Mouse (Mus musculus) kidney, embryonic 16.5 days (tissue): ENCODE results near the gene Cdk17. TPM values are rescaled to one million over a fixed set of nuclear protein-coding genes. Genes with fewer than 3 reads are reported as not detected.

ENCODE experiments used
- ATAC-seq: fragments of 200-750 bp; cut with Nextera tagmentation; 2 replicates; pipeline ENCODE4 v1.8.0; 2017; ENCODE audit warnings: moderate TSS enrichment; ENCODE audit not compliant: low FRiP score, low TSS enrichment
- H3K27ac ChIP-seq: fragments of 300-500 bp; sonication (generic); 2 replicates; pipeline ENCODE4 v1.5.1; 2014; ENCODE audit warnings: low read length
- H3K27me3 ChIP-seq: fragments of 300-500 bp; sonication (generic); 2 replicates; pipeline ENCODE4 v1.6.1; 2014; ENCODE audit warnings: low read length, control low read depth, mixed read lengths; ENCODE audit not compliant: insufficient read depth
- H3K36me3 ChIP-seq: fragments of 300-500 bp; sonication (generic); 2 replicates; pipeline ENCODE4 v1.6.1; 2014; ENCODE audit warnings: low read length, control low read depth, mixed read lengths; ENCODE audit not compliant: insufficient read depth
- H3K4me1 ChIP-seq: fragments of 300-500 bp; sonication (generic); 2 replicates; pipeline ENCODE4 v1.6.1; 2014; ENCODE audit warnings: low read length, control low read depth, mixed read lengths; ENCODE audit not compliant: insufficient read depth
- H3K4me2 ChIP-seq: fragments of 300-500 bp; sonication (generic); replicated peaks from 2 replicates; pipeline ENCODE4 v1.6.1; 2014; ENCODE audit warnings: low read depth, low read length
- H3K4me3 ChIP-seq: fragments of 300-500 bp; sonication (generic); 2 replicates; pipeline ENCODE4 v1.5.1; 2014; ENCODE audit warnings: mild to moderate bottlenecking, low read length
- H3K9ac ChIP-seq: fragments of 300-500 bp; sonication (generic); replicated peaks from 2 replicates; pipeline ENCODE4 v1.6.1; 2014; ENCODE audit warnings: low read length
- H3K9me3 ChIP-seq: fragments of 300-500 bp; sonication (generic); 2 replicates; pipeline ENCODE4 v1.6.1; 2016; ENCODE audit warnings: low read length, control low read depth
- WGBS: fragments of 180-500 bp; shearing (Covaris S2); extraction: QIAGEN DNeasy Blood & Tissue Kit; methylation state at CpG from one replicate; pipeline ENCODE4 v1.1.7; 2014; 5-methylcytosine and 5-hydroxymethylcytosine counted together
- polyA plus RNA-seq: library from polyadenylated mRNA; unstranded; fragments of >200 nt; fragmentation: Nextera tagmentation; extraction: Ambion mirVana; gene quantifications from 2 replicates; pipeline ENCODE4 v1.2.1, GENCODE M21; 2015

Gene Cdk17
- polyA plus RNA-seq, 1 experiment from 2014 or later: 12.8 TPM

DNA sequence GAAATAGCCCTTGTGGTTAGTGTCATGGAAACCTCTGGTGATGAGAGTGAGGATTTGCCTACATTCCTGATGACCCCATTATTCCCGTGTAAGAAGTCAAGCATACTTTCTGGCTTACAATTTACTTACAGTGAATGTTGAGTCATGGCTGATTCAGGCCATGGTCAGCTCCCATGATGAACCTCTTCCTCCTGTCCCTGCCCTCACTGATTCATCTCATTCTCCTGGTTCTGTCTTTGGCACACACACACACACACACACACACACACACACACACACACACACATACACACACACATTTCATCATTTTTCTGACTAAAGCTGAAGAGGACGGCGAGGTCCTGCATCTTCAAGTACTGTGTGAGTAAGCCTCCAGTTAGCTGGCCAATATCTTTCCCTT, 21.9 kb upstream of the Cdk17 start:
- no peak for ATAC-seq
- H3K9me3 ChIP-seq: no peaks in the 10 kb centered on the region
- H3K27ac ChIP-seq: no peak overlapping the region
- WGBS: 80% methylated on average over 3 of the region's 3 CpGs
- no peaks in the 10 kb centered on the region for H3K36me3 ChIP-seq
- no peaks in the 10 kb centered on the region for H3K27me3 ChIP-seq
- H3K4me3 ChIP-seq: no peak overlapping the region
- H3K9ac ChIP-seq: no peak overlapping the region
- H3K4me2 ChIP-seq: no peak overlapping the region
- H3K4me1 ChIP-seq: 0 out of 2 replicates have a peak, but pooled peaks cover 3% of the 10 kb centered on the region

DNA sequence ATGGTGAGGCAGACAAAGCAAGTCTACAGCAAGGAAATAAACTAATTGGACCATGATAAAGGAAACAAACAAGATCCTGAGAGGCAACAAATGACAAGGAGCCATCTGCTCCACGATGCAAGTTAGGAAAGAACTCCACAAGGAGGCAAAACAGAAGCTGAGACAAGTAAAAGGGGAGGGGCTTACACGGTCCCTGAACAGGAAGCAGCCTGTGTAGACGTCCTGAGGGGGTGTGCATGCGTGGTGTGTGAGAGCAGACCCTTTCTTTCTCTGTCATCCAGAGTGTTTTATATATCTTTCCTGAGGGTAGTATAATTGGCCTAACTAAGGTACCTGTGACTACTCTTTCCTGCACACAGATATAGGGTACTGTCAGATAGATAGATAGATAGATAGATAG, 19.9 kb upstream of the Cdk17 start:
- no peak overlapping the region for H3K9ac ChIP-seq
- no peak for ATAC-seq
- 68% methylated on average over 4 of the region's 4 CpGs for WGBS
- no peaks in the 10 kb centered on the region for H3K9me3 ChIP-seq
- H3K4me3 ChIP-seq: no peak overlapping the region
- no peaks in the 10 kb centered on the region for H3K27me3 ChIP-seq
- no peak overlapping the region for H3K27ac ChIP-seq
- H3K4me2 ChIP-seq: no peak overlapping the region
- H3K36me3 ChIP-seq: no peaks in the 10 kb centered on the region
- H3K4me1 ChIP-seq: 0 out of 2 replicates have a peak, but pooled peaks cover 3% of the 10 kb centered on the region

DNA sequence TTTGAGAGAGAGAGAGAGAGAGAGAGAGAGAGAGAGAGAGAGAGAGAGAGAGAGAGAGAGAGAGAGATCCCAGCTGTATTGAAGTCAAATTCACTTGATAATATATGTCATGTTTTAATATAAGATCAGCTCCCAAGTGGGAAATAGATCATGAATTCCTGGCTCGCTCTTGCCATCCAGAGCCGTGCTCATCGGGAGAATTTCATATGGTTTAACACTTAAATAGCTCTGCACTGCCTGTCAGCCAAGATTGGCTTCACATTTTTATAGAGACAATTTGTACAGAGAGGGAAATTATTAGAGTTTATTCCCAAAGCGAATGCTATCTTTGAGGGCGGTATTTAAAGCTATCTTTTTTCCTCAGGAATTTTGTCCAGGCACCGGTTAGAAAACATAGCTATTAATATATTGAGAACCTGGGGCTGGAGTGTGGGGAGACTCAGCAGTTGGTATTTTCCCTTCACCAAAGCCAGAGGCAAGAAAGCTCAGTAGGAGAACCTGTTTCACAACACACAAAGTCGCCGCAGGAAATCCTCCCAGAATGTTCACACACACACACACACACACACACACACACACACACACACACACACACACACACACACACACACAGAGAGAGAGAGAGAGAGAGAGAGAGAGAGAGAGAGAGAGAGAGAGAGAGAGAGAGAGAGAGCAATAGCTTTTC, 17.9 kb upstream of the Cdk17 start:
- Histone ChIP-seq H3K9ac (no peak overlapping the region), H3K4me2 (peak overlapping the region; percentile 34), H3K27ac (no peak overlapping the region), H3K4me3 (no peak overlapping the region), H3K36me3 (no peaks in the 10 kb centered on the region), H3K27me3 (no peaks in the 10 kb centered on the region), H3K4me1 (0 out of 2 replicates have a peak, but pooled peaks cover 3% of the 10 kb centered on the region), H3K9me3 (no peaks in the 10 kb centered on the region)
- WGBS: 61% methylated on average over 8 of the region's 8 CpGs
- no peak for ATAC-seq

DNA sequence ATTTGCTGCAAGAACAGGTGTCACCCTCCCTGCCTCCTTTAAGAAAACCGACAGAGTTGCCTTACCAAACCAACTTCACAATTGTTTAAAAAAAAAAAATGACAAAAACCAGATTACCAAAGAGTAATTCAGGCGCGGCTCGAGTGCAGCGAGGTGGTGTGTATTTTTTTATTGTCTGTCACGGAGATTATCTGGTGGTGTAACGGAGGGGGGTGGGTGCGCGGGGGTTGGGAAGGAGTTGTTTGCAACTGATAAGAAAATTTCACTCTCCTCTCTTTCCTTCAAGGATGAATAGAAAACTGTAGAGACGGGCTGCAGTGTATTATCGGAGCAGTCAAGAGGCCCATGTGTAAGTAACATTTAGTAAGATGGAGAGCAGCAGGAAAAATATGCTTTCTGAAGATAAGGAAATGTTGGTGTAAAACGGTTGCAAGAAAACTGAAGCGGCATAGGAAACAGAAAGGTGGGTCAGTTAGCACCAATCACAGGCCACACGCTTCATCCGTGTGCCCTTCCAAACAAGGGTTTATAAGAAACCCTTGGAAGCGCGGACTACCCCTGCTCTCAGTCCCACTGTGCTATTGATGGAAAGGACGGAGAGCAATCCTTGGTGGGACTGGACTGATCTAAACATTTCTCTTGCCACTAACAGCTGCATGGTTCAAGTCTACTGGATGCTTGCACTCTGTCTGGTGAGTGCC, 17.2 kb upstream of the Cdk17 start:
- no peak overlapping the region for H3K4me3 ChIP-seq
- ATAC-seq: no peak
- H3K4me2 ChIP-seq: peak overlapping the region; percentile 34
- H3K4me1 ChIP-seq: 0 out of 2 replicates have a peak, but pooled peaks cover 3% of the 10 kb centered on the region
- H3K9me3 ChIP-seq: no peaks in the 10 kb centered on the region
- WGBS: 59% methylated on average over 18 of the region's 18 CpGs
- no peak overlapping the region for H3K9ac ChIP-seq
- H3K27me3 ChIP-seq: no peaks in the 10 kb centered on the region
- no peak overlapping the region for H3K27ac ChIP-seq
- H3K36me3 ChIP-seq: no peaks in the 10 kb centered on the region

DNA sequence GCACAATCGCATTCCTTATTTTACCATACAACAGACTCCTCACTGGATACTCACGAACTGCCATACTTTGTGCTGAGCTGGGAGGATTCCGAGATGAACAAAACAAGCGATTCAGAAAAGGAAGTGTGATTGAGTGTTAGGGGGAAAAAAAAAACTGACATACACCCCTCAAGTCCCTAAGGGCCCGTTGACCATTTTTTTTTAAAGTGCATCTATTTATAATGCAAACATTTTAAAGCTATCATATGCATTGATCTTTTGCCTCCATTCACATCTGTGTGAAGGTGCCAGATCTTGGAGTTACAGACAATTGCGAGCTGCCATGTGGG, 16.7 kb upstream of the Cdk17 start:
- Histone ChIP-seq H3K9ac (no peak overlapping the region), H3K4me2 (no peak overlapping the region), H3K9me3 (no peaks in the 10 kb centered on the region), H3K36me3 (no peaks in the 10 kb centered on the region), H3K4me1 (0 out of 2 replicates have a peak, but pooled peaks cover 3% of the 10 kb centered on the region), H3K27me3 (no peaks in the 10 kb centered on the region), H3K27ac (no peak overlapping the region), H3K4me3 (no peak overlapping the region)
- ATAC-seq: no peak
- 79% methylated on average over 6 of the region's 6 CpGs for WGBS

DNA sequence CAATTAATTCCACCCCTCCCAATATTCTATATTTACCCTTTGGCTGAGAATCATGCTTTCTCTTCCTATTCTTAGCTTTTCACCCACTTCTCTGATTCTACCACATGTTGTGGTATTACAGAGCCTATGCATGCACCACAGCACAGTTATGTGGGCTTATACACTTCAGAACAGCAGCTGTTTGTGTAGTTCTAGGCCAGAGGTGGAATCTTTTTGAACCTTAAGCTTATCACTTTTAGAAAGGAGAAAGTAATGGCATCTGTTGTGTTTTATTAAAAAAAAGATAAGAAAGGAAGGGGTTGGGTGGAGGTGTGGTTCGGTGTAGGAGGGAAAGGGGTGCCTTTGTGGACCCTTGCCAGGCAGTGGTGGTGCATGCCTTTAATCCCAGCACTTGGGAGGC, 16.1 kb upstream of the Cdk17 start:
- Histone ChIP-seq H3K9me3 (no peaks in the 10 kb centered on the region), H3K9ac (no peak overlapping the region), H3K27me3 (no peaks in the 10 kb centered on the region), H3K27ac (no peak overlapping the region), H3K4me3 (no peak overlapping the region), H3K4me2 (no peak overlapping the region), H3K36me3 (no peaks in the 10 kb centered on the region), H3K4me1 (0 out of 2 replicates have a peak, but pooled peaks cover 3% of the 10 kb centered on the region)
- 88% methylated on average over 1 of the region's 1 CpGs for WGBS
- ATAC-seq: no peak

DNA sequence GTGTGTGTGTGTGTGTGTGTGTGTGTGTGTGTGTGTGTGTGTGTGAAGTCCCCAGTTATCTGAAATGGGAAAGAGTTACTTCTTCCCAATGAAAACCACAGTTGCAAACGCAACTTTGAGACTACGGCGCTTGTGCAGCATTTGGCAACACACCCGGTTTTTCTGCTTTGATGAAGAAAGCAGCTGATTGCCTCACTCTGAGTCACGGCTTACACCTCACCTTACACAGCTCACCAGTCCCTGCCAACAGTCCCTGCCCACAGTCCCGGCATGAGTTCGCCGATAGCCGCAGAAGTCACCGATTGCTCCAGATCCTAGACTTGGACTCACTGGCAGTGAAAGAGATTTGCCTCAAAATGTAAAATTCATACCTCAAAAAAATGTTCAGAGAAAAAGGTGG, 15.6 kb upstream of the Cdk17 start:
- ATAC-seq: no peak
- WGBS: 80% methylated on average over 10 of the region's 10 CpGs
- H3K4me2 ChIP-seq: no peak overlapping the region
- H3K36me3 ChIP-seq: no peaks in the 10 kb centered on the region
- H3K4me1 ChIP-seq: 0 out of 2 replicates have a peak, but pooled peaks cover 3% of the 10 kb centered on the region
- no peak overlapping the region for H3K9ac ChIP-seq
- H3K27ac ChIP-seq: no peak overlapping the region
- no peaks in the 10 kb centered on the region for H3K27me3 ChIP-seq
- no peak overlapping the region for H3K4me3 ChIP-seq
- H3K9me3 ChIP-seq: no peaks in the 10 kb centered on the region

DNA sequence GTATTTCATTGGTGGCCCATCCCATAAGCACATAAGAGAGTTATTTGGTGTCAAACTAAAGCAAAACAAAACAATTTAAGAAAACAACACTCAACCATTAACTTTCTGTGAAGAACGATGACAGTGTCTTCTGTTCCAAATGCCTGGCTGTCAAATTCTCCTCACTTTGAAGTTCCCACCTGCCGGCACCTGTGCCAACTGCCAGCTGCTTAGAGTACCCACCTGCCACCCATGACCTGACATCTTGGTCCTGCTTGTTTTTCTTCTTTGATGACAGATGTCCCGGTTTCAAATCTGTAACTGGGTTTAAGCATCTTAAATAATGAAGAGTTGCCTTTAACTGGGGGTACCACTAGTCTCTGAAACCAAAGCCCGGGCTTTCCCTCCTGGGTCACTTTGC, 14.1 kb upstream of the Cdk17 start:
- H3K4me1 ChIP-seq: 0 out of 2 replicates have a peak, but pooled peaks cover 3% of the 10 kb centered on the region
- H3K4me2 ChIP-seq: no peak overlapping the region
- no peak overlapping the region for H3K27ac ChIP-seq
- H3K4me3 ChIP-seq: no peak overlapping the region
- no peaks in the 10 kb centered on the region for H3K9me3 ChIP-seq
- H3K27me3 ChIP-seq: no peaks in the 10 kb centered on the region
- H3K9ac ChIP-seq: no peak overlapping the region
- ATAC-seq: no peak
- H3K36me3 ChIP-seq: no peaks in the 10 kb centered on the region
- 92% methylated on average over 4 of the region's 4 CpGs for WGBS

DNA sequence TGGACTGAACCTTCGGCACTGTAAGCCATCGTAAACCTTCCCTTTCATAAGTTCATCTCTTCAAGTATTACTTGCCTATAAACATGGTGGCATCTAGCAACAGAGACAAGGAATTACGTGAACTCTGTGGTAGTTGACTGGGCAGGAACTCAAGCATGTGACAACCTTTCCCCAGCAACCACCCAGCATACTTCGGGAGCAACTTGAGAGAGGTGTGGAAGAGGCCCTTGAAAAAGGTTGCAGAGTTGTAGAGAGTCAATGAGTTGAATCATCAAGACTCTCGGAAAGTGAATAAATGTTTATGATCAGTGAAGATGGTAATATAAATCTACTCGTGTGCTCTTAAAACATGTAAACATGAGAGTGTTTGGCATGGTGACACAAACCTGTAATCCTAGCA, 13.0 kb upstream of the Cdk17 start:
- Histone ChIP-seq H3K4me2 (no peak overlapping the region), H3K9me3 (no peaks in the 10 kb centered on the region), H3K27ac (no peak overlapping the region), H3K9ac (no peak overlapping the region), H3K4me3 (no peak overlapping the region), H3K27me3 (no peaks in the 10 kb centered on the region), H3K4me1 (0 out of 2 replicates have a peak, but pooled peaks cover 1% of the 10 kb centered on the region), H3K36me3 (no peaks in the 10 kb centered on the region)
- no peak for ATAC-seq
- 80% methylated on average over 6 of the region's 6 CpGs for WGBS

DNA sequence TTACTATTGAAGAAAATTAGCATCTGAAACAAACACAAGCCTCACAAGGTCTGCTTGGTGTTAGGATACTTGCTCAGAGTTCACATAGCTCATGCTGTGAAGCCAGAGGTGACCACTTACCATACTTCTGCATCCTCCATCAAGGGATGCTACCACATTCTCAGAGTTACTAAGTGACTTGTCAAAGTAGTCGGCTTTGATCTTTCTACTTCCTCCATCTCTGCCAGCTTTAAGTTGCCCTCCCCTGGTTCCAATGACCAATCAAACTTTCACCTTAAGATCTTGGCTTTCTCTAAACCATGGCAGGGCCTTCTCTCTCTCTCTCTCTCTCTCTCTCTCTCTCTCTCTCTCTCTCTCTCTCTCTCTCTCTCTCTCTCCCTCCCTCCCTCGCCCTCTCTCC, 11.1 kb upstream of the Cdk17 start:
- Histone ChIP-seq H3K36me3 (no peaks in the 10 kb centered on the region), H3K9ac (no peak overlapping the region), H3K27ac (no peak overlapping the region), H3K4me3 (no peak overlapping the region), H3K27me3 (no peaks in the 10 kb centered on the region), H3K4me1 (no peaks in the 10 kb centered on the region), H3K4me2 (no peak overlapping the region), H3K9me3 (no peaks in the 10 kb centered on the region)
- 41% methylated on average over 1 of the region's 2 CpGs for WGBS
- no peak for ATAC-seq
